Mouse (Mus musculus): ENCODE measurements around the gene Fance. TPM values are rescaled to one million over a fixed set of nuclear protein-coding genes. Genes with fewer than 3 reads are reported as not detected.

Gene Fance
- polyA plus RNA-seq, 1 experiment from 2014 or later: 36.0 TPM

DNA sequence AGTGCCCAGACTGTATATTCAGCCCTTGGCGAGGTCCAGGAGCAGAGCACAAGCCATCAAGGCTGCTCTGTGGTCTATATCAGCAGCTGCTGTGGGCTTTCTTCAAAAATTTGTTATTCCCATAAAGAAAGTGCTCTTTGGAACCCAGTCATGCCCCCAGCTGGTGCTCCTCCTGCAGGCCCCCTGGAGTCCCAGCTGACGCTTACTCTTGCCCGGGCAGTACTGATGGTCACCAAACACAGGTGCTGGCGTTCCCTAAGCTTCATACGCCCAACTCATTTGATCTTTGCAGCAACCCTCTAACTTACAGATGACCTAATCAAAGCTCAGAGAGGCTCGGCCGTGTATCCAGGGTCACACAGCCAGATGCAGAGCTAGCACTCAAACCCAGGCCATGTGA, 24.2 kb downstream of the Fance start:
- Histone ChIP-seq H3K9me3 (no peaks in the 10 kb centered on the region), H3K27ac (no peak overlapping the region), H3K4me1 (peaks cover 37% of the 10 kb centered on the region), H3K4me2 (replicated peaks) (no peak overlapping the region), H3K4me3 (no peak overlapping the region), H3K27me3 (no peaks in the 10 kb centered on the region), H3K36me3 (peaks cover 82% of the 10 kb centered on the region), H3K9ac (no peak overlapping the region)
- 91% methylated on average over 7 of the region's 7 CpGs for WGBS
- ATAC-seq (ENCODE audit: low FRiP score, low read depth): no peak

- H3K27ac ChIP-seq: peak overlapping the region; percentile 40; the same call in 1 of the 2 replicates
- H3K4me1 ChIP-seq: peaks cover 53% of the 10 kb centered on the region
- 68% methylated on average over 7 of the region's 7 CpGs for WGBS
- no peaks in the 10 kb centered on the region for H3K27me3 ChIP-seq
- peaks cover 53% of the 10 kb centered on the region for H3K36me3 ChIP-seq
- peak overlapping the region; percentile 25; the same call in 1 of the 2 replicates for H3K4me3 ChIP-seq
- peak overlapping the region; percentile 58 for H3K9ac ChIP-seq
- H3K9me3 ChIP-seq: no peaks in the 10 kb centered on the region
- no peak; the same call in 1 of the 2 replicates for ATAC-seq (ENCODE audit: low FRiP score, low read depth)
- H3K4me2 ChIP-seq (replicated peaks): peak overlapping the region; percentile 60
Measured at GRCm38 (mm10) chr17:28340578-28340977, 27.3 kb downstream of the Fance start.

GRCm38 (mm10) chr17:28341091-28341490, 27.8 kb downstream of the Fance start:
- Histone ChIP-seq H3K9me3 (no peaks in the 10 kb centered on the region), H3K4me1 (peaks cover 58% of the 10 kb centered on the region), H3K9ac (peak overlapping the region; percentile 58), H3K4me2 (replicated peaks) (peak overlapping the region; percentile 60), H3K4me3 (peak overlapping the region; percentile 25), H3K27ac (peak overlapping the region; percentile 40; the same call in 1 of the 2 replicates), H3K27me3 (no peaks in the 10 kb centered on the region), H3K36me3 (peaks cover 48% of the 10 kb centered on the region)
- peak; percentile 71 for ATAC-seq (ENCODE audit: low FRiP score, low read depth)
- WGBS: 6% methylated on average over 26 of the region's 26 CpGs

- WGBS: 32% methylated on average over 4 of the region's 4 CpGs
- ATAC-seq (ENCODE audit: low FRiP score, low read depth): no peak
- no peaks in the 10 kb centered on the region for H3K9me3 ChIP-seq
- no peak overlapping the region for H3K4me3 ChIP-seq
- H3K4me2 ChIP-seq (replicated peaks): peak overlapping the region; percentile 61
- H3K9ac ChIP-seq: peak overlapping the region; percentile 53
- no peaks in the 10 kb centered on the region for H3K27me3 ChIP-seq
- H3K4me1 ChIP-seq: peaks cover 88% of the 10 kb centered on the region
- H3K36me3 ChIP-seq: peaks cover 20% of the 10 kb centered on the region
- H3K27ac ChIP-seq: peak overlapping the region; percentile 22; the same call in 1 of the 2 replicates
Measured at GRCm38 (mm10) chr17:28344050-28344607, 30.8 kb downstream of the Fance start.

DNA sequence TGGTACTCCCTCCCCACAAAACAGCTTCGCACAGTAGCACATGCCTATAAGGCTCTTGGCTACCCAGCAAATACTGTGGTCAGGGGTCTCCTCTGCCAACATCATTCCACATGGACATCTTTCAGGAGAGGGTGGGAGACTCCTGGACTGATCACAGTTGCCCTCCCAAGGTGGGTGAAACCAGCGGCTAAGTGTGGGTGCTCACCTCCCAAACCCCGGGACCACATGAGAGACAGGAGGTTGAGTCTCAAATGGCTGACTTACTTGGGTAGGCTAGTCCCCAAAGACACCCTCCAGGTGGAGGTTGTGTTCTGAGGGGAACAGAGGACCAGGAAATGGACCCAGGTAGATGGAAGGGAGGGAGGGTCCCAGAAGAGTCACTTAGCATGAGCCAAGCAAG, 31.4 kb downstream of the Fance start:
- H3K27me3 ChIP-seq: no peaks in the 10 kb centered on the region
- ATAC-seq (ENCODE audit: low FRiP score, low read depth): no peak
- no peaks in the 10 kb centered on the region for H3K9me3 ChIP-seq
- H3K9ac ChIP-seq: peak overlapping the region; percentile 53; the same call in 1 of the 2 replicates
- no peak overlapping the region for H3K4me3 ChIP-seq
- H3K4me2 ChIP-seq (replicated peaks): peak overlapping the region; percentile 61
- peaks cover 92% of the 10 kb centered on the region for H3K4me1 ChIP-seq
- WGBS: 47% methylated on average over 3 of the region's 3 CpGs
- H3K27ac ChIP-seq: peak overlapping the region; percentile 86; the same call in 1 of the 2 replicates
- peaks cover 15% of the 10 kb centered on the region for H3K36me3 ChIP-seq

GRCm38 (mm10) chr17:28345271-28345721, 32.0 kb downstream of the Fance start:
- H3K4me3 ChIP-seq: peak overlapping the region; percentile 22
- H3K9ac ChIP-seq: peak overlapping the region; percentile 53; the same call in 1 of the 2 replicates
- H3K9me3 ChIP-seq: no peaks in the 10 kb centered on the region
- H3K36me3 ChIP-seq: peaks cover 9% of the 10 kb centered on the region
- H3K4me2 ChIP-seq (replicated peaks): peak overlapping the region; percentile 61
- H3K4me1 ChIP-seq: peaks cover 92% of the 10 kb centered on the region
- no peaks in the 10 kb centered on the region for H3K27me3 ChIP-seq
- WGBS: 12% methylated on average over 8 of the region's 8 CpGs
- H3K27ac ChIP-seq: peak overlapping the region; percentile 86
- no peak for ATAC-seq (ENCODE audit: low FRiP score, low read depth)

- H3K4me2 ChIP-seq (replicated peaks): peak overlapping the region; percentile 61
- H3K9ac ChIP-seq: peak overlapping the region; percentile 53
- WGBS: 3% methylated on average over 10 of the region's 10 CpGs
- no peaks in the 10 kb centered on the region for H3K27me3 ChIP-seq
- no peaks in the 10 kb centered on the region for H3K9me3 ChIP-seq
- H3K27ac ChIP-seq: peak overlapping the region; percentile 86
- ATAC-seq (ENCODE audit: low FRiP score, low read depth): peak; percentile 15; the same call in 1 of the 2 replicates
- H3K4me3 ChIP-seq: peak overlapping the region; percentile 22
- 0 out of 2 replicates have a peak, but pooled peaks cover 3% of the 10 kb centered on the region for H3K36me3 ChIP-seq
- peaks cover 86% of the 10 kb centered on the region for H3K4me1 ChIP-seq
Measured at GRCm38 (mm10) chr17:28345882-28346281, 32.6 kb downstream of the Fance start.

DNA sequence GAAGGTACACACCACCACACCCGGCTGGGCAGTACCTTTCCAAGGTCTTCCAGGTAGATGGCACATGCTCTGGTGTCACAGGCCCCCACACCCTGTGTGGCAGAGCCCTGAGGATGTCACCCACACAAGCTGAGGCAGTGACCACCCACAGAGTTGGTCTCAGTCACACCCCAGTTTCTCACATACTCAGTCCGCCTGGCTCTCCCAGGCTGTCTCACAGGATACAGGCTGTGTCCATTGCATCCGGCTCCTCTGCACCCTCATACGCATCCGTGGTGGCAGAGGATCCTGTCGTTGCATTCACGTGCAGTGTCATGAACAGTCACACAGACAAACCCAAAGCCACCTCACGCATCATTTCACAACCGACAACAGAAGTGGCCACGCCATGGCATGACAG, 34.0 kb downstream of the Fance start:
- Histone ChIP-seq H3K36me3 (no peaks in the 10 kb centered on the region), H3K9me3 (no peaks in the 10 kb centered on the region), H3K27ac (0 out of 2 replicates have a peak overlapping the region, but pooled peaks have one; percentile 39), H3K4me3 (no peak overlapping the region), H3K27me3 (no peaks in the 10 kb centered on the region), H3K4me2 (replicated peaks) (peak overlapping the region; percentile 93), H3K9ac (no peak overlapping the region; the same call in 1 of the 2 replicates), H3K4me1 (peaks cover 83% of the 10 kb centered on the region)
- ATAC-seq (ENCODE audit: low FRiP score, low read depth): no peak
- 82% methylated on average over 10 of the region's 10 CpGs for WGBS

DNA sequence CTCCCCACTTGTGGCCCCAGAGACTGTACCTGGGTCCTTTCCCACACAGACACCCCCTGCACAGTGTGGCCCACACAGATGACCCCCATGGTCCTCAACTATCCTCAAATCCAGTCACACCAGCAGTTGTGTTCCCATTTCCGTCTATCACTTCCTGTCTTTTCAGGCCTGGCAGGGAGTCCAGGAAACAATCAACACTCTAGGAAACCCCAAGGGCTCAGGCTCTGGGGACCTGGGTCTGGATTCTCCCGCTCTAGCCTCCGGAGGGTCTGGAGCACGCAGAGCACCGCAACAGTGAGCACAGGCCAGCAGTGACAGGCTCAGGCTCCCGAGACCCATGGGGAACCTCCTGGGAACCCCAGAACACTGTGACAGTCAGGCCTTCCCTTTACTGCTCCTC, 34.9 kb downstream of the Fance start:
- peak overlapping the region; percentile 90 for H3K4me3 ChIP-seq
- peak overlapping the region; percentile 99 for H3K9ac ChIP-seq
- H3K27ac ChIP-seq: no peak overlapping the region
- H3K36me3 ChIP-seq: no peaks in the 10 kb centered on the region
- 38% methylated on average over 6 of the region's 6 CpGs for WGBS
- no peaks in the 10 kb centered on the region for H3K27me3 ChIP-seq
- H3K9me3 ChIP-seq: no peaks in the 10 kb centered on the region
- peak overlapping the region; percentile 93 for H3K4me2 ChIP-seq (replicated peaks)
- ATAC-seq (ENCODE audit: low FRiP score, low read depth): no peak
- peaks cover 75% of the 10 kb centered on the region for H3K4me1 ChIP-seq

- ATAC-seq (ENCODE audit: low FRiP score, low read depth): no peak
Measured at GRCm38 (mm10) chr17:28349264-28349880, 36.1 kb downstream of the Fance start.

GRCm38 (mm10) chr17:28349901-28350465, 36.7 kb downstream of the Fance start:
- H3K4me1 ChIP-seq: peaks cover 57% of the 10 kb centered on the region
- no peaks in the 10 kb centered on the region for H3K27me3 ChIP-seq
- under 1% methylated on average over 53 of the region's 54 CpGs for WGBS
- ATAC-seq (ENCODE audit: low FRiP score, low read depth): peak; percentile 34; the same call in 1 of the 2 replicates
- peak overlapping the region; percentile 93 for H3K4me2 ChIP-seq (replicated peaks)
- no peaks in the 10 kb centered on the region for H3K9me3 ChIP-seq
- H3K9ac ChIP-seq: peak overlapping the region; percentile 99
- peak overlapping the region; percentile 90 for H3K4me3 ChIP-seq
- peak overlapping the region; percentile 97 for H3K27ac ChIP-seq
- no peaks in the 10 kb centered on the region for H3K36me3 ChIP-seq

More at GRCm38 (mm10) chr17:28349264-28349880, 36.1 kb downstream of the Fance start:
- H3K27ac ChIP-seq: peak overlapping the region; percentile 97
- WGBS: 8% methylated on average over 13 of the region's 13 CpGs
- H3K4me1 ChIP-seq: peaks cover 63% of the 10 kb centered on the region
- peak overlapping the region; percentile 90 for H3K4me3 ChIP-seq
- H3K9me3 ChIP-seq: no peaks in the 10 kb centered on the region
- peak overlapping the region; percentile 99 for H3K9ac ChIP-seq
- no peaks in the 10 kb centered on the region for H3K36me3 ChIP-seq
- H3K27me3 ChIP-seq: no peaks in the 10 kb centered on the region
- peak overlapping the region; percentile 93 for H3K4me2 ChIP-seq (replicated peaks)
